Mouse (Mus musculus): ENCODE results near the gene Dupd1. TPM values are rescaled to one million over a fixed set of nuclear protein-coding genes. Genes with fewer than 3 reads are reported as not detected.
"Not testable (repeated sequence)": the region's sequence is repeated elsewhere in the genome, so short reads cannot be mapped to it uniquely, and the experiment has no call there.

Dupd1 gene
- polyA plus RNA-seq, 1 experiment from 2014 or later: not detected

DNA sequence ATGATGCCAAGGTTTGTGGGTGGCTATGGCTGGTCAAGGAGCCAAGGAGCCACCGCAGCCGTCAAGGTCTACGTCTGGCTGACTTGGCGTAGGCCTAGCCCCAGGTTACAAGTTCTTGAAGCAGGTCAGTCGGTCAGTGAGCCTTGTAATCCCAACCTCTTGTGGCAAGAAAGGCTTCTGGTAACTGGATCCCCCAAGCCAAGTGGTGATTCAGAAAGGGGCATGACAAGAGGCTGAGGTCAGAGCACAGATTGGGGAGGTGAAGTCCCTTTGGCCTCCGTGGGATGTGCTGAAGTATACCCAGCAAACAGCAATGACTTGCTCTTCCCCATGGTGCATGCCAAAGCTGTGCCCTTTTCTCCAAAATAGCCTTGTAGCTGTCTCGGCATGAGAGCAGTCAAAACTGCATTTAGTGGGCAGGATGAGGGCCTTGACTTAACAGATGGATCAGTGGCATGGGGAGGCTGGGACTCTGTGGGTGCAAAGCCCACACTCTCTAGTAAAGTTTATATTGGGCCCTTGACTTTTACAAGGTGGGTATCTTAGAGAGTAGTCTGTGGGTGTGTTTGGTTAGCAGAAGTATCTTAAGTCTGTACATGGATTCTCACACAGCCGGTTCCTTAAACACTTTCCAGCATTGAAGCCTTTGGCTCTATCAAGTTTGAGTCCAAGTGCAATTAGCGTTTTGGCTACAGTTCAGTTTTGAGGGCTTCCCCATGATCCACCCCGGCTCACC, 28.8 kb downstream of the Dupd1 start:
- no peaks in the 10 kb centered on the region for H3K36me3 ChIP-seq (ENCODE audit: poor library complexity, severe bottlenecking)
- H3K4me2 ChIP-seq: no peak overlapping the region
- no peak overlapping the region for H3K27ac ChIP-seq
- no peak for ATAC-seq
- no peak overlapping the region for H3K4me3 ChIP-seq
- peaks cover 29% of the 10 kb centered on the region for H3K4me1 ChIP-seq
- peaks cover 27% of the 10 kb centered on the region for H3K27me3 ChIP-seq
- no peak overlapping the region for H3K9ac ChIP-seq
- H3K9me3 ChIP-seq (replicated peaks): no peaks in the 10 kb centered on the region
- WGBS: 88% methylated on average over 10 of the region's 10 CpGs

DNA sequence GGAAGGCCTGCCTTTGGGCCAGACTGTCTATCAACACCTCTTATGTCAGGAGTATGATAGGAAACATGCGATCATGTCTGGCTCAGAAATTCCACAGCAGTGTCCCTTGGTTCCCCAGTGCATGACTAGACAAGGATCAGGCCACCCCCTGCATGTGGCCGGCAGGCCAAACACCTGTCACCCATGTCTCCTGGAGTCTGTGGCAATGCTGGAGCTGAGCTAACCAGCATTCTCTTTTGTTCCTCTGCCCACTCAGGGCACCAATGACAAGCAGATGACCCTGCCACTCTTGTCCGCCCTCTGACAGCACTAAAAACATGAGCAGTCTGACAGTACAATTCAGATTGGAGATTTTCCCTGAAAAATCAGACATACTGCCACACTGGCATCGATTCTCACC, 30.5 kb downstream of the Dupd1 start:
- no peak overlapping the region for H3K4me2 ChIP-seq
- H3K36me3 ChIP-seq (ENCODE audit: poor library complexity, severe bottlenecking): no peaks in the 10 kb centered on the region
- H3K4me3 ChIP-seq: no peak overlapping the region
- H3K27ac ChIP-seq: no peak overlapping the region
- no peak for ATAC-seq
- H3K9ac ChIP-seq: no peak overlapping the region
- 85% methylated on average over 4 of the region's 4 CpGs for WGBS
- H3K27me3 ChIP-seq: peaks cover 27% of the 10 kb centered on the region
- H3K4me1 ChIP-seq: peaks cover 37% of the 10 kb centered on the region
- no peaks in the 10 kb centered on the region for H3K9me3 ChIP-seq (replicated peaks)

GRCm38 (mm10) chr14:21682681-21683129, 31.7 kb downstream of the Dupd1 start:
- 0% methylated on average over 9 of the region's 9 CpGs for WGBS
- Histone ChIP-seq H3K36me3 (ENCODE audit: poor library complexity, severe bottlenecking) (no peaks in the 10 kb centered on the region), H3K27me3 (peaks cover 24% of the 10 kb centered on the region), H3K4me1 (peaks cover 37% of the 10 kb centered on the region), H3K9me3 (replicated peaks) (no peaks in the 10 kb centered on the region), H3K4me3 (peak overlapping the region; percentile 25), H3K9ac (no peak overlapping the region), H3K27ac (peak overlapping the region; percentile 74), H3K4me2 (peak overlapping the region; percentile 56)
- peak; percentile 55 for ATAC-seq

GRCm38 (mm10) chr14:21679631-21680201, 34.7 kb downstream of the Dupd1 start:
- Histone ChIP-seq H3K27me3 (no peaks in the 10 kb centered on the region), H3K27ac (no peak overlapping the region), H3K9ac (no peak overlapping the region), H3K36me3 (ENCODE audit: poor library complexity, severe bottlenecking) (no peaks in the 10 kb centered on the region), H3K4me3 (no peak overlapping the region), H3K4me2 (no peak overlapping the region), H3K9me3 (replicated peaks) (no peaks in the 10 kb centered on the region), H3K4me1 (peaks cover 27% of the 10 kb centered on the region)
- no peak for ATAC-seq
- 47% methylated on average over 8 of the region's 8 CpGs for WGBS

- Histone ChIP-seq H3K4me2 (no peak overlapping the region), H3K27ac (no peak overlapping the region), H3K9ac (no peak overlapping the region), H3K9me3 (replicated peaks) (no peaks in the 10 kb centered on the region), H3K36me3 (ENCODE audit: poor library complexity, severe bottlenecking) (peaks cover 4% of the 10 kb centered on the region; the same call in 1 of the 2 replicates), H3K27me3 (no peaks in the 10 kb centered on the region), H3K4me1 (peaks cover 25% of the 10 kb centered on the region), H3K4me3 (no peak overlapping the region)
- WGBS: 45% methylated on average over 7 of the region's 7 CpGs
- ATAC-seq: no peak
Measured at GRCm38 (mm10) chr14:21678509-21679285, 35.7 kb downstream of the Dupd1 start.

- ATAC-seq: no peak
- 91% methylated on average over 2 of the region's 2 CpGs for WGBS
- no peak overlapping the region for H3K27ac ChIP-seq
- peaks cover 15% of the 10 kb centered on the region for H3K36me3 ChIP-seq (ENCODE audit: poor library complexity, severe bottlenecking)
- no peak overlapping the region for H3K9ac ChIP-seq
- no peak overlapping the region for H3K4me3 ChIP-seq
- no peak overlapping the region for H3K4me2 ChIP-seq
- no peaks in the 10 kb centered on the region for H3K9me3 ChIP-seq (replicated peaks)
- H3K27me3 ChIP-seq: no peaks in the 10 kb centered on the region
- peaks cover 17% of the 10 kb centered on the region for H3K4me1 ChIP-seq
Measured at GRCm38 (mm10) chr14:21676223-21676622, 38.2 kb downstream of the Dupd1 start.

- 62% methylated on average over 5 of the region's 5 CpGs for WGBS
- H3K4me3 ChIP-seq: no peak overlapping the region
- peaks cover 29% of the 10 kb centered on the region for H3K36me3 ChIP-seq (ENCODE audit: poor library complexity, severe bottlenecking)
- ATAC-seq: no peak
- no peak overlapping the region for H3K9ac ChIP-seq
- H3K4me2 ChIP-seq: no peak overlapping the region
- peaks cover 16% of the 10 kb centered on the region for H3K4me1 ChIP-seq
- H3K27me3 ChIP-seq: no peaks in the 10 kb centered on the region
- H3K27ac ChIP-seq: no peak overlapping the region
- no peaks in the 10 kb centered on the region for H3K9me3 ChIP-seq (replicated peaks)
Measured at GRCm38 (mm10) chr14:21674471-21674870, 39.9 kb downstream of the Dupd1 start.

DNA sequence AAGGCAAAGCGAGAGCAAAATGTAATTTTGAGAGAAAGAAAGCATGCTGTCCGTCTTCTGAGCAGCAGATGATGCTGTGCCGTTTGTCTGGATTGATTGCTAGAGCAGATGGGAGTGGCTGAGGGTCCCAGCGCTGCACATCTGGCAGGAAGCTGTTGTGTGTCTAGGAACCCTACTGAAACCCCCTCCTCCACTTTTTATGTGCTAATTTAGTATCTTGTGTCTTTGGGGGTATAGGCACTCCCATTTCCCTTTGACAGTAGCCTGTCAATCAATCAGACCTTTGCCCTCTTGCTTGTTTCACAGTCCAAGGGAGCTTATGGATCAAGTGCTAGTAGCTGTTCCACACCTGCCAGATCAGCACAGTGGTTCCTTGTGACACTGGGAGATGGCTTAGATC, 41.3 kb downstream of the Dupd1 start:
- 72% methylated on average over 4 of the region's 4 CpGs for WGBS
- Histone ChIP-seq H3K4me3 (no peak overlapping the region), H3K27ac (no peak overlapping the region), H3K27me3 (no peaks in the 10 kb centered on the region), H3K9ac (no peak overlapping the region), H3K9me3 (replicated peaks) (no peaks in the 10 kb centered on the region), H3K4me2 (no peak overlapping the region), H3K36me3 (ENCODE audit: poor library complexity, severe bottlenecking) (peaks cover 42% of the 10 kb centered on the region), H3K4me1 (peaks cover 14% of the 10 kb centered on the region; the same call in 1 of the 2 replicates)
- ATAC-seq: no peak

DNA sequence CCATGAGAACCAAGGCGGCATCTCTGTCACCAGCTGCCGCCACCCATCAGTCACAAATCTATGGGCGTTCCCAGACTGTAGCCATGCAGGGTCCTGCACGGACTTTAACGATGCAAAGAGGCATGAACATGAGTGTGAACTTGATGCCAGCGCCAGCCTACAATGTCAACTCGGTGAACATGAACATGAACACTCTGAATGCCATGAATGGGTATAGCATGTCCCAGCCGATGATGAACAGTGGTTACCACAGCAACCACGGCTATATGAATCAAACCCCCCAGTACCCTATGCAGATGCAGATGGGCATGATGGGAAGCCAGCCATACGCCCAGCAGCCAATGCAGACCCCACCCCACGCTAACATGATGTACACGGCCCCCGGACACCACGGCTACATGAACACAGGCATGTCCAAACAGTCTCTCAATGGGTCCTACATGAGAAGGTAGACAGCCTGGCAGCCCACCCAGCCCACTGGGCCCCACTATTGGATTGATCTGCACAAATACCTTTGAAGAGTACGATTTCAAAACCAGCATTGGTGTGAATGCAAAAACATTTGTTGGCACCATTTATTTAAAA, 43.9 kb downstream of the Dupd1 start:
- H3K27ac ChIP-seq; H3K27me3 ChIP-seq; H3K9me3 ChIP-seq (replicated peaks); H3K4me2 ChIP-seq; H3K4me3 ChIP-seq; H3K9ac ChIP-seq: not testable (repeated sequence)
- peaks cover 14% of the 10 kb centered on the region; the same call in 1 of the 2 replicates for H3K4me1 ChIP-seq
- 0 out of 2 replicates have a peak, but pooled peaks have one; percentile 28 for ATAC-seq
- WGBS: 87% methylated on average over 15 of the region's 15 CpGs
- peaks cover 68% of the 10 kb centered on the region for H3K36me3 ChIP-seq (ENCODE audit: poor library complexity, severe bottlenecking)

GRCm38 (mm10) chr14:21669633-21670421, 44.5 kb downstream of the Dupd1 start:
- H3K9ac ChIP-seq: no peak overlapping the region
- peaks cover 14% of the 10 kb centered on the region; the same call in 1 of the 2 replicates for H3K4me1 ChIP-seq
- no peak overlapping the region for H3K27ac ChIP-seq
- H3K4me3 ChIP-seq: no peak overlapping the region
- peaks cover 75% of the 10 kb centered on the region for H3K36me3 ChIP-seq (ENCODE audit: poor library complexity, severe bottlenecking)
- 87% methylated on average over 11 of the region's 11 CpGs for WGBS
- no peaks in the 10 kb centered on the region for H3K9me3 ChIP-seq (replicated peaks)
- no peak overlapping the region for H3K4me2 ChIP-seq
- ATAC-seq: peak; percentile 23; the same call in 1 of the 2 replicates
- no peaks in the 10 kb centered on the region for H3K27me3 ChIP-seq

- 92% methylated on average over 11 of the region's 11 CpGs for WGBS
Measured at GRCm38 (mm10) chr14:21669218-21669617, 45.2 kb downstream of the Dupd1 start.

More at GRCm38 (mm10) chr14:21669218-21669617, 45.2 kb downstream of the Dupd1 start:
- ATAC-seq: 0 out of 2 replicates have a peak, but pooled peaks have one; percentile 6
- Histone ChIP-seq H3K9ac (no peak overlapping the region), H3K27me3 (no peaks in the 10 kb centered on the region), H3K9me3 (replicated peaks) (no peaks in the 10 kb centered on the region), H3K27ac (no peak overlapping the region), H3K36me3 (ENCODE audit: poor library complexity, severe bottlenecking) (peaks cover 81% of the 10 kb centered on the region), H3K4me1 (0 out of 2 replicates have a peak, but pooled peaks cover 14% of the 10 kb centered on the region), H3K4me3 (no peak overlapping the region), H3K4me2 (no peak overlapping the region)

All from forebrain, embryonic 13.5 days (tissue).